Mouse (Mus musculus): ENCODE results near the gene Ftl1. TPM values are rescaled to one million over a fixed set of nuclear protein-coding genes. Genes with fewer than 3 reads are reported as not detected.
"Not testable (repeated sequence)": the region's sequence is repeated elsewhere in the genome, so short reads cannot be mapped to it uniquely, and the experiment has no call there.

Gene Ftl1
- polyA plus RNA-seq, 1 experiment from 2014 or later = 4,912 TPM

DNA sequence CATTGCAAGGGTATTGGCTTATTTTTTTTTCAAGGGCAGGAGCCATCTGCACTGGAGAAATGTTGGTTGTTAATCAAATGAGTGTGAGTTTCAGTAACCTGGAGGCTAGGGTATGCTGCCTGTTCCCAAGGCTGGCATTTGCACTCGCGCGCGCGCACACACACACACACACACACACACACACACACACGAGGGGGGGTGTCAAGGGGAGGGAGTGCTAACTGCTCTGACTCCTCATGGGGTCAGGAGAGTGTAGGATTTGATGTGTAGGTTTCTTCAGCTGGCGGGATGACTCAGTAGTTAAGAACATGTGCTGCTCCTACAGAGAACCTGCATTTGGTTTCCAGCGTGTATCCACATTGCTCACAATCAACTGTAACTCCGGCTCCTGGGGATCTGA lies 31.1 kb upstream of the Ftl1 start:
- no peak for ATAC-seq (ENCODE audit: low read depth)
- Histone ChIP-seq H3K9ac (ENCODE audit: low read length) (no peak overlapping the region), H3K27ac (ENCODE audit: low read length) (no peak overlapping the region), H3K27me3 (ENCODE audit: control insufficient read depth, insufficient read depth, low read depth, low read length) (no peaks in the 10 kb centered on the region), H3K4me1 (replicated peaks; ENCODE audit: control insufficient read depth, insufficient read depth, low read length) (0 out of 2 replicates have a peak, but pooled peaks cover 2% of the 10 kb centered on the region), H3K9me3 (ENCODE audit: control insufficient read depth, low read length) (no peaks in the 10 kb centered on the region), H3K4me3 (ENCODE audit: low read length) (no peak overlapping the region), H3K4me2 (ENCODE audit: low read depth, low read length) (no peak overlapping the region), H3K36me3 (ENCODE audit: control insufficient read depth, insufficient read depth, low read length) (peaks cover 20% of the 10 kb centered on the region)
- 41% methylated on average over 9 of the region's 9 CpGs for WGBS

DNA sequence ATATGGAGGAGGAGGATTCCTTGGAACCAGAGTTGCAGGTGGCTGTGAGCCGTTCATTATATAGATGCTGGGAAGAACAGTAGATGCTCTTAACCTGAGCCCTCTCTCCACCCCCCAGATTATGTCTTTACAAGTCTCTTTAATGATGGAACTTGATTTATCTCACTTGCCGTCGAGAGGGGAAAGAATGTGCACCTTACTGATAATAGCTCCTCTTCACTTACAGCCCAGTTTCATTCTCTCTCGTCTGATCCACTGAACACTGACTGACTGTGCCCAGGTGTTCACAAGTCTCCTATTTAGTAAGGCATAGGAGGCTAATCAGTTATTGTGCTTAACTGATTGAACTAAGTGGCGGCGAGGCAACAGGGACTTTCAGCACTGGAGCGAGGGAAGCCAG lies 29.9 kb upstream of the Ftl1 start:
- Histone ChIP-seq H3K9me3 (ENCODE audit: control insufficient read depth, low read length) (no peaks in the 10 kb centered on the region), H3K9ac (ENCODE audit: low read length) (no peak overlapping the region), H3K27ac (ENCODE audit: low read length) (no peak overlapping the region), H3K36me3 (ENCODE audit: control insufficient read depth, insufficient read depth, low read length) (peaks cover 16% of the 10 kb centered on the region), H3K4me3 (ENCODE audit: low read length) (no peak overlapping the region), H3K4me1 (replicated peaks; ENCODE audit: control insufficient read depth, insufficient read depth, low read length) (0 out of 2 replicates have a peak, but pooled peaks cover 2% of the 10 kb centered on the region), H3K27me3 (ENCODE audit: control insufficient read depth, insufficient read depth, low read depth, low read length) (no peaks in the 10 kb centered on the region), H3K4me2 (ENCODE audit: low read depth, low read length) (no peak overlapping the region)
- no peak for ATAC-seq (ENCODE audit: low read depth)
- WGBS = 70% methylated on average over 7 of the region's 7 CpGs

DNA sequence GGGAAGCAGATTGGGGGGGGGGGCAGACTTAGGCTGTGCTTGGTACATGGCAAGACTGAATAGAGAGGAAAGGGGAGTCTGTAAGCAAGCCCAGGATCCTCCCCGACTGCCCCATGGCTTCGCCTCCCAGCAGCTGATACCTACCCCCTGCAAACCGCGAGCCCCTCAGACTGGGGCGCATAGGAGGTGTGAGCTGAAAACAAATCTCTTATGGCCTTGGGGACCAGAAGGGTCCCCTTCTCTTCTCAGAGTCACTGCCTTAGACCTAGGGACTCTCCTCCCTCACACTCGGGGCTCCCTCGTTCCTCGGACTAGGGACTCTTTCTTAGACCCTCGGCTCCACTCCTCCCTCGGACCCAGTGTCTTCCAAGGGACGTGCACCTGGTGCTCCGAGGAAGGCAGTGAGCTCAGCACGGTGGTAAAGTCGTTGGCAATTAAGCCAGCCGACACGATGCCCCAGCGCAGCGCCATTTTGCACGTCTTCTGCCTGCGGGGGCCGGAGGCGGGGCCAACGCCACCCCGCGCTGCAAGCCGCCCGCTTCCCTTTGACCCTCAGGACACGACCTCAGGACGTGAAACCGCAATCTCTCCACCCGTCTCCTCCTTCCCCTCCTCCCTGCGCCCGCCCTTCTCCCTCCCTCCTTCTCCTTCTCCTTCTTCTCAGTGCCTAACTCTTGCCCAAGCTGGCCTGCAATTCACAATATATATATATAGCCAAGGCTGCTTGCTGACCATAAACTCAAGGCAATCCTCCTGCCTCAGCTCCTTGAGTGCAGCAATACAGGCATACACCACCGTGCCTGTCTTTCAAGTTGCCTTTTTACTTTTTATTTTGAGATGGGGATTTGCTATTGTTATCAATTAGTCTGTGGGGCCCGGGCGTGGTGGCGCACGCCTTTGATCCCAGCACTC lies 28.9 kb upstream of the Ftl1 start, which contains the start of gene Dhdh:
Gene Dhdh (minus strand): TSS at position 513 of the 912 bp plus-strand sequence.
- Histone ChIP-seq H3K4me1 (replicated peaks; ENCODE audit: control insufficient read depth, insufficient read depth, low read length) (0 out of 2 replicates have a peak, but pooled peaks cover 2% of the 10 kb centered on the region), H3K4me2 (ENCODE audit: low read depth, low read length) (peak within 1 kb of the TSS; percentile 72), H3K27ac (ENCODE audit: low read length) (peak within 1 kb of the TSS; percentile 61), H3K4me3 (ENCODE audit: low read length) (peak within 1 kb of the TSS; percentile 57), H3K36me3 (ENCODE audit: control insufficient read depth, insufficient read depth, low read length) (peaks cover 8% of the 10 kb centered on the region), H3K27me3 (ENCODE audit: control insufficient read depth, insufficient read depth, low read depth, low read length) (no peaks in the 10 kb centered on the region), H3K9ac (ENCODE audit: low read length) (peak within 1 kb of the TSS; percentile 72), H3K9me3 (ENCODE audit: control insufficient read depth, low read length) (no peaks in the 10 kb centered on the region)
- ATAC-seq (ENCODE audit: low read depth) = peak; percentile 73
- 12% methylated on average over 38 of the region's 38 CpGs for WGBS

DNA sequence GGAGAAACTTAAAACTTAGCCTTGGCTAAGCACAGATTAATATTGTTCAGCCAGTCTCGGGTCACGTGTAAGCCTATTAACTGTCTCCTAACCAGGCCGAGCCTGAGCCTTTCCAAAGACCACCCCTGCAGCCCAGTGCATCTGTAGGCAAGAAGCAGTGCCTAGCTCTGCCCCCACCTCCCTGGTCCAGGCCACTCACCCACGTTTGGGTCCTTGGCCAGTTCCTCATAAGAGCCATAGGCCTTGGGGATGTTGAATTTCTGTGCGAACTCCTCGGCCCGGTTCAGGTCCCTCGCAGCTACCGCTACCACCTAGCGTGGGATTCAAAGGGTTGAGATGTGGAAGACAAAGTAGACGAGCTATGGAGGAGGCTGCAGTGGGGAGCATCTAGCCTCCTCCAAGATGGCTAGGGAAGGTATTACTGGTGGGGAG lies 28.2 kb upstream of the Ftl1 start:
- peak; percentile 12; the same call in 1 of the 2 replicates for ATAC-seq (ENCODE audit: low read depth)
- Histone ChIP-seq H3K9me3 (ENCODE audit: control insufficient read depth, low read length) (no peaks in the 10 kb centered on the region), H3K4me2 (ENCODE audit: low read depth, low read length) (peak overlapping the region; percentile 72), H3K27ac (ENCODE audit: low read length) (peak overlapping the region; percentile 61; the same call in 1 of the 2 replicates), H3K4me3 (ENCODE audit: low read length) (peak overlapping the region; percentile 57), H3K27me3 (ENCODE audit: control insufficient read depth, insufficient read depth, low read depth, low read length) (no peaks in the 10 kb centered on the region), H3K36me3 (ENCODE audit: control insufficient read depth, insufficient read depth, low read length) (peaks cover 4% of the 10 kb centered on the region), H3K4me1 (replicated peaks; ENCODE audit: control insufficient read depth, insufficient read depth, low read length) (0 out of 2 replicates have a peak, but pooled peaks cover 2% of the 10 kb centered on the region), H3K9ac (ENCODE audit: low read length) (peak overlapping the region; percentile 72)
- WGBS = 48% methylated on average over 11 of the region's 11 CpGs

DNA sequence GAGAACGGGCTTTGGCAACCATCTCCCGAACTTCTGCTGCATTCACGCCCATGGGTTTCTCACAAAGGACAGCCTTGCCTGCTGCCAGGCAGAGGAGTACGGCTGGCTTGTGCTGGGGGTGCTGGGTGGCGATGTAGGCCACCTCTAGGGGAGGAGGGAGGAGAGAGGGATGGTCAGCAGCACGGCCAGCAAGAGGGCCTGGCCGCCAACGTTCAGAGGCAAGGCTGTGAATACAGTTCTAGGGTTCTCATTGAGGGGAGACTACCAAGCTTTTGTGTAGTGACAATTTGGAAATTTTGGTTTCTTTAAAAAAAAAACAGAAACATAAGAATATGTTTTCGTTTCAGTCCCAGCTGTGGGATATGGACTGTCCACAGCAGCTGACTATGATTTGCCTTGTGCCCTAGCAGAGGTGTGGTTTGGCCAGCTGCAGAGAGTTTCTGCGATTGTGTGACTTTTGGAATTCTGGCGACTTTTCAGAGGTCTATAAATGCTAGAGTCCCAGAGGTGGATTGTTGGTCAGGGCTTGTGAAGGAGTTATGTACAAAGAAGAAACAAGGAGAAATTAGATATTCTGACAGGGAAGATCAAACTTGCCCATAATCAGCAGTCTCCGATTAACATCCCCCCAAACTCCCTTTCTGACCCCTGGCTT lies 27.2 kb upstream of the Ftl1 start, which contains the start of gene Gm45808:
Gene Gm45808 (minus strand): TSS at position 51 of the 655 bp plus-strand sequence.
- H3K4me2 ChIP-seq (ENCODE audit: low read depth, low read length) = no peak within 1 kb of the TSS
- ATAC-seq (ENCODE audit: low read depth) = no peak
- 67% methylated on average over 12 of the region's 12 CpGs for WGBS

DNA sequence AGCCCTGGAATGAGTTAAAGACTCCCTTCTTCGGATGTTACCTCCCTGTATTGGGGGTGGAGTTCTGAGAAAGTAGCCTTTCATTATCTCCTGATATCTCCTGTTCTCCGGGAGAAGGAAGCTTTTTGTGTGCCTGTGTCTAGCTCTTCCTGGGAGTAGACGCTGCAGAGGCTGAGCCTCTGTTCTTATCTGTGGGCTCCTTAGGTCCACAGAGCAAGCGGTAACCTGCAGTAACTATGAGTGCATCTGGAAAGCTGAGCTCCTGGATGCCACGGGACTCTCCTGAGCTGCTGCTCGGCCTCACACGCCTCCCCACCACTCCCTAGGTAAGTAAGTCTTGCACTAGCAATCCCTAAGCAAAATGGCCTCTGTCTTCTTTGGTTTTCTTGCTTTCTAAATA lies 26.5 kb upstream of the Ftl1 start:
- Histone ChIP-seq H3K9me3 (ENCODE audit: control insufficient read depth, low read length) (no peaks in the 10 kb centered on the region), H3K9ac (ENCODE audit: low read length) (no peak overlapping the region), H3K4me3 (ENCODE audit: low read length) (no peak overlapping the region), H3K27me3 (ENCODE audit: control insufficient read depth, insufficient read depth, low read depth, low read length) (no peaks in the 10 kb centered on the region), H3K4me2 (ENCODE audit: low read depth, low read length) (no peak overlapping the region), H3K4me1 (replicated peaks; ENCODE audit: control insufficient read depth, insufficient read depth, low read length) (no peaks in the 10 kb centered on the region), H3K36me3 (ENCODE audit: control insufficient read depth, insufficient read depth, low read length) (no peaks in the 10 kb centered on the region), H3K27ac (ENCODE audit: low read length) (no peak overlapping the region)
- 56% methylated on average over 7 of the region's 7 CpGs for WGBS
- no peak for ATAC-seq (ENCODE audit: low read depth)

More for the DNA sequence above, 27.2 kb upstream of the Ftl1 start, which contains the start of gene Gm45808:
- Histone ChIP-seq H3K9me3 (ENCODE audit: control insufficient read depth, low read length) (no peaks in the 10 kb centered on the region), H3K36me3 (ENCODE audit: control insufficient read depth, insufficient read depth, low read length) (no peaks in the 10 kb centered on the region), H3K9ac (ENCODE audit: low read length) (no peak within 1 kb of the TSS), H3K27me3 (ENCODE audit: control insufficient read depth, insufficient read depth, low read depth, low read length) (no peaks in the 10 kb centered on the region), H3K4me1 (replicated peaks; ENCODE audit: control insufficient read depth, insufficient read depth, low read length) (0 out of 2 replicates have a peak, but pooled peaks cover 2% of the 10 kb centered on the region), H3K27ac (ENCODE audit: low read length) (no peak within 1 kb of the TSS), H3K4me3 (ENCODE audit: low read length) (no peak within 1 kb of the TSS)

DNA sequence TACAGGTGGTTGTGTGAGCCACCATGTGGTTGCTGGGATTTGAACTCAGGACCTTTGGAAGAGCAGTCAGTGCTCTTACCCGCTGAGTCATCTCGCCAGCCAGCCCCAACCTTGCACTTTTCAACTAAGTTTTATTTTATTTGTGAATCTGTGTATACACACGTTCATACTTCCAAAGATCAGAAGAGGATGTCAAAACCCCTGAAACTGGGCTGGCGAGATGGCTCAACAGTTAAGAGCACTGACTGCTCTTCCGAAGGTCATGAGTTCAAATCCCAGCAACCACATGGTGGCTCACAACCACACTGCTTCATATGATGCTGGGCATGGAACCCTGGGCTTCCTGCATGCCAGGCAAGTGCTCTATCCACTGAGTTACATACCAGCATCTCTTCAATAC lies 25.3 kb upstream of the Ftl1 start:
- not testable (repeated sequence) for H3K27ac ChIP-seq (ENCODE audit: low read length); H3K9ac ChIP-seq (ENCODE audit: low read length); ATAC-seq (ENCODE audit: low read depth); H3K4me1 ChIP-seq (replicated peaks; ENCODE audit: control insufficient read depth, insufficient read depth, low read length); H3K4me2 ChIP-seq (ENCODE audit: low read depth, low read length); H3K4me3 ChIP-seq (ENCODE audit: low read length); H3K9me3 ChIP-seq (ENCODE audit: control insufficient read depth, low read length); H3K36me3 ChIP-seq (ENCODE audit: control insufficient read depth, insufficient read depth, low read length); H3K27me3 ChIP-seq (ENCODE audit: control insufficient read depth, insufficient read depth, low read depth, low read length)
- WGBS = 86% methylated on average over 5 of the region's 5 CpGs

DNA sequence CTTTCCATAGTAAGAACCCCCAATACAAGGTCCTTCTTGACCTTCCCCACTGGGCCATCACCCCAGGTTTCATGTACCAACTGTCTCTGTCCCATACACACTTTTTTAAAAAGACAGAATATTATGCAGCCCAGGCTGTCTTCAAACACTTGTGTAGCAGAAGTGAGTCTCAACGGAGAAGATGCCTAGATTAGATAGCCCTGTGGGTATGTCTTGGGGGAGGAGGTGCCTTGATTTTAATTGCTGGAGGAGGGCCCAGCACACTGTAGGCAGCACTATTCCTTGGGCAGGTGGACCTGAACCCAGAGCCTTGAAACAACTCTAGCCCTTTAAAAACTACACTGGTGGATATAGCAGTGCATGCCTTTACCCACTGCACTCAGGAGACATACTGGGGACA lies 22.5 kb upstream of the Ftl1 start:
- Histone ChIP-seq H3K4me2 (ENCODE audit: low read depth, low read length) (no peak overlapping the region), H3K36me3 (ENCODE audit: control insufficient read depth, insufficient read depth, low read length) (no peaks in the 10 kb centered on the region), H3K9me3 (ENCODE audit: control insufficient read depth, low read length) (no peaks in the 10 kb centered on the region), H3K4me3 (ENCODE audit: low read length) (no peak overlapping the region), H3K27me3 (ENCODE audit: control insufficient read depth, insufficient read depth, low read depth, low read length) (no peaks in the 10 kb centered on the region), H3K27ac (ENCODE audit: low read length) (no peak overlapping the region), H3K9ac (ENCODE audit: low read length) (no peak overlapping the region), H3K4me1 (replicated peaks; ENCODE audit: control insufficient read depth, insufficient read depth, low read length) (no peaks in the 10 kb centered on the region)
- WGBS = 94% methylated on average over 1 of the region's 1 CpGs
- no peak for ATAC-seq (ENCODE audit: low read depth)

DNA sequence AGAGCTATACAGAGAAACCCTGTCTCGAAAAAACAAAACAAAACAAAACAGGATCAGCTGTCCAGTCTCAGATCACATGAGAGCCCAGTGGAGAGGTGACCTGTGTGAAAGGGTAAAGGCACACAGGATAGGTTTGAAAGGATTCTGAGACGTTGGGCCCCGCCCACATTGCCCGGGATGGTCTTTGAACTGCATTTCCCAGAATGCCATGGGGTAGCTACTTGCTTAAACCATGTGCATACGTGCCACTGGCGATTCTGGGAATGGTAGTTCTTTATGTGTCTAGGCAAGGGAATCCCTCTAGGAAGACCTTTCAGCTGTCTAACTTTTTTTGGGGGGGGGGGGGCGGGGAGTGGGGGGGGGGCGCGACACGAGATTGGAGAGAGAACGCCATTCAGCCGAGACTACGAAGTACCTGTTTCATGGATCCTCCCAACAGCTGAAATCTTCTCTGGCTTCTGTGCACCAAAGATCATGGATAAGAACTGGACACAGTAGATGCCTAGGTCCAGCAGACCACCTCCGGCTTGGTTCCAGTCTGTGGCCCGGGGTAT lies 21.8 kb upstream of the Ftl1 start, which contains the start of gene Tulp2:
Gene Tulp2 (plus strand): TSS at position 504 of the 554 bp plus-strand sequence.
- Histone ChIP-seq H3K4me3 (ENCODE audit: low read length) (no peak within 1 kb of the TSS), H3K4me2 (ENCODE audit: low read depth, low read length) (no peak within 1 kb of the TSS), H3K36me3 (ENCODE audit: control insufficient read depth, insufficient read depth, low read length) (no peaks in the 10 kb centered on the region), H3K27ac (ENCODE audit: low read length) (no peak within 1 kb of the TSS), H3K9ac (ENCODE audit: low read length) (no peak within 1 kb of the TSS), H3K27me3 (ENCODE audit: control insufficient read depth, insufficient read depth, low read depth, low read length) (no peaks in the 10 kb centered on the region), H3K4me1 (replicated peaks; ENCODE audit: control insufficient read depth, insufficient read depth, low read length) (no peaks in the 10 kb centered on the region), H3K9me3 (ENCODE audit: control insufficient read depth, low read length) (no peaks in the 10 kb centered on the region)
- 53% methylated on average over 15 of the region's 15 CpGs for WGBS
- ATAC-seq (ENCODE audit: low read depth) = peak; percentile 71
